Mouse (Mus musculus): Measurements from ENCODE around the gene Ccdc60. TPM values are rescaled to one million over a fixed set of nuclear protein-coding genes. Genes with fewer than 3 reads are reported as not detected.

The Ccdc60 gene
- total and polyA plus RNA-seq, 3 experiments, result not detected

DNA sequence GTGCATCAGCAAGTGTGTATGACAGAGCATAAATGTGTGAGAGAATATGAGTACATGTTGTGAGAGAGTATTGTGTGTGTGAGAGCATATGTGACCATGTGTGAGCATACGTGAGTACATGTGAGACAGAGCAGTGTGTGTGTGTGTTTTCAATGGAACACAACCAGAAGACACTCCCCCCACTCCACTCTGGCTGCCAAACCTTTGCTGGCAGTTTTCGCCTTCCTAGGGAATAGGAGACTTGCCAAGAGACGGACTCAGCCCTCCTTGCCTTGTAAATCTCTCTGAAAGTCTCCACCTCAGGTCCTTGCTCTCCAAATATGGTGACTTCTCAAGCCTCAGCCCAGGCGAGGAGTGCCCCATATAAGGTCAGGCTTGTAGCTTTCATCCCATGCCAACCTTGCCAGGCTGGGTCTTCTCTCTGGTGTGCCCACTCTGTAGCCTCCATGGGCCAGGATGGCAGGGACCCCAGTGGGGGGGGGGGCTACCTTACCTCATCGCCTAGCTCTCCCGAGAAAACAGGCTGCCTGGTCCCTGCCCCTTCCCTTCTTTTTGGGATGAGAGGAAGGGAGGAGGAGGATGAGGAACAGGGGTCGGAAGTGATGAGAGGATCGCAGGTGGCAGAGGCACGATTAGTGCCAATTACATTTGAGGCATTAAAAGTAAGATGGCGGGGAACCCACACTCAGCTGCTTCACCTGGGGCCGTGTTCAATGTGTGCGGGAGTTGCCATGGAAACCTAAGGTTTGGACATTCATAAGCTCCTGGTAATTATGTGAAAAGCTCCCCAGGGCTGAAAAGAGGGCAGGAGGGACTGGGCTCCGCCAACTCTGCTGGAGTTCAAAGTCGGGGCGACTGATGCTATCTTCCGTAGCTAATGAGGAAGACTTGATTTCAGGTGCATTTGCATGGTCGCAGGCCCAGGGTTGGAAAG is 19.3 kb downstream of the Ccdc60 start:
- TF ChIP-seq BHLHE40 (IDR thresholded peaks at IDR 0.05; ENCODE audit: borderline replicate concordance, low read depth, low read length) (no peak), JUND (IDR thresholded peaks at IDR 0.05; ENCODE audit: low read depth, low read length) (no peak), MYB (IDR thresholded peaks at IDR 0.05; ENCODE audit: low read depth, low read length) (no peak), MAZ (IDR thresholded peaks at IDR 0.05; ENCODE audit: low read depth, low read length) (no peak), ELF1 (IDR thresholded peaks at IDR 0.05; ENCODE audit: low read depth, low read length) (no peak)
- Histone ChIP-seq H3K9ac (ENCODE audit: control insufficient read depth, low read depth, low read length, poor library complexity, severe bottlenecking) (no peak overlapping the region), H3K9me3 (replicated peaks; ENCODE audit: insufficient read depth, low read length) (no peaks in the 10 kb centered on the region), H3K4me3 (ENCODE audit: control insufficient read depth in 1 of 2, insufficient read depth in 1 of 2, low read depth in 2 of 2, low read length in 2 of 2) (no peak overlapping the region), H3K27ac (ENCODE audit: control insufficient read depth, low read depth, low read length) (no peak overlapping the region), H3K79me2 (ENCODE audit: control insufficient read depth, insufficient read depth, low read length, poor library complexity) (no peaks in the 10 kb centered on the region), H3K27me3 (ENCODE audit: control insufficient read depth in 1 of 2, insufficient read depth in 2 of 2, low read length in 2 of 2) (no peaks in the 10 kb centered on the region), H3K4me1 (ENCODE audit: control insufficient read depth in 1 of 2, insufficient read depth in 2 of 2, low read length in 2 of 2) (no peaks in the 10 kb centered on the region), H3K36me3 (ENCODE audit: control insufficient read depth in 1 of 2, insufficient read depth in 2 of 2, low read length in 2 of 2) (no peaks in the 10 kb centered on the region)
- DNase-seq (ENCODE audit: low read depth, low spot score), result no peak

DNA sequence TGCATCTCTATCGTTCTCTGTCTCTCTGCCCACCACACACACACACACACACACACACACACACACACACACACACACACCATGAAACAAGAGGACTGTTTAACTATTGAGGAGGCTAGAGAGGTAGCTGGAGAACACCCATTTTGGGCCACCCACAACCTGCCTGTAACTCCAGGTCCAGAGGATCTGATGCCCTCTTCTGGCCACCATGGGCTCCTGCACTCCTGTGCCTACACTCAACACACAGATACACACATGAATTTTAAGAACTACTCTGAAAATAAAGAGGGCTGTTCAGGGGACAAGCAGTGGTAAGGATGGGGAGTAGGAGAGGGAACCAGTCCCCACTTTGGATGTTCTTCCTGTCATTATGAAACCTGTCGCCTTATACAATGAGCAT is 26.1 kb downstream of the Ccdc60 start:
- no peak overlapping the region for H3K9ac ChIP-seq (ENCODE audit: control insufficient read depth, low read depth, low read length, poor library complexity, severe bottlenecking)

DNA sequence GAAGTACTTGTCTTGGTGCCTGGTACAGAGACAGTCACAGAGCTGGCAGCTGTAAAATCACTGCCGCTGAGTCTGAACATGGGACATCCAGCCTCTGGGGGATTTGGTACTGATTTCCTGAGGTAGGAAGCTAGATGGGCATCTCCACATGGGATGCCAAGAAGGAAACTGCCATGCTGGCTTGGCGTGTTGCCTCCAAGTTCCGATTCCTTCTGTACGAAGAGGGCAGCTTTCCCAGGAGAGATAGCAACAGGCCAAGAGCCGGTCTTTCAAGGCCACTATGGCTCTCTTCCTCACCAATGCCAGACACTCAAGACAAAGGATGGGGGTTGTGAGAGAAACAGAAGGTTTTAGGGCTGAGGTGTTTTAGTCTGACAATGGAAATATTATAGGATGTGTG is 26.8 kb downstream of the Ccdc60 start:
- no peaks in the 10 kb centered on the region for H3K4me1 ChIP-seq (ENCODE audit: control insufficient read depth in 1 of 2, insufficient read depth in 2 of 2, low read length in 2 of 2)
- H3K4me3 ChIP-seq (ENCODE audit: control insufficient read depth in 1 of 2, insufficient read depth in 1 of 2, low read depth in 2 of 2, low read length in 2 of 2), result no peak overlapping the region
- no peaks in the 10 kb centered on the region for H3K9me3 ChIP-seq (replicated peaks; ENCODE audit: insufficient read depth, low read length)
- H3K79me2 ChIP-seq (ENCODE audit: control insufficient read depth, insufficient read depth, low read length, poor library complexity), result no peaks in the 10 kb centered on the region
- DNase-seq (ENCODE audit: low read depth, low spot score), result no peak
- no peak overlapping the region for H3K27ac ChIP-seq (ENCODE audit: control insufficient read depth, low read depth, low read length)
- no peaks in the 10 kb centered on the region for H3K27me3 ChIP-seq (ENCODE audit: control insufficient read depth in 1 of 2, insufficient read depth in 2 of 2, low read length in 2 of 2)
- H3K9ac ChIP-seq (ENCODE audit: control insufficient read depth, low read depth, low read length, poor library complexity, severe bottlenecking), result no peak overlapping the region
- no peaks in the 10 kb centered on the region for H3K36me3 ChIP-seq (ENCODE audit: control insufficient read depth in 1 of 2, insufficient read depth in 2 of 2, low read length in 2 of 2)
- no peak for TF ChIP-seq USF2 (IDR thresholded peaks at IDR 0.05; ENCODE audit: borderline replicate concordance in 1 of 2, insufficient read depth in 1 of 2, low read depth in 1 of 2, low read length in 2 of 2)
- no peak for TF ChIP-seq ELF1 (IDR thresholded peaks at IDR 0.05; ENCODE audit: low read depth, low read length)
- TF ChIP-seq GATA1 (IDR thresholded peaks at IDR 0.05; ENCODE audit: low read depth, low read length), result no peak
- no peak for TF ChIP-seq NRF1 (IDR thresholded peaks at IDR 0.05; ENCODE audit: insufficient read depth, low read depth, low read length, poor library complexity, severe bottlenecking)
- no peak for TF ChIP-seq UBTF (IDR thresholded peaks at IDR 0.05; ENCODE audit: borderline replicate concordance, insufficient read depth, low read depth, low read length)
- no peak for TF ChIP-seq GABPA (IDR thresholded peaks at IDR 0.05; ENCODE audit: low read depth, low read length)
- TF ChIP-seq CHD2 (IDR thresholded peaks at IDR 0.05; ENCODE audit: low read length), result no peak
- TF ChIP-seq CHD1 (IDR thresholded peaks at IDR 0.05; ENCODE audit: low read depth, low read length), result no peak
- no peak for TF ChIP-seq ZC3H11A (IDR thresholded peaks at IDR 0.05; ENCODE audit: low read depth, low read length)
- no peak for TF ChIP-seq ZKSCAN1 (IDR thresholded peaks at IDR 0.05; ENCODE audit: low read depth, low read length)
- TF ChIP-seq EP300 (IDR thresholded peaks at IDR 0.05; ENCODE audit: low read depth in 1 of 2, low read length in 2 of 2), result no peak
- TF ChIP-seq MAZ (IDR thresholded peaks at IDR 0.05; ENCODE audit: low read depth, low read length), result no peak
- TF ChIP-seq ZMIZ1 (IDR thresholded peaks at IDR 0.05; ENCODE audit: low read depth, low read length), result no peak
- TF ChIP-seq POLR2AphosphoS5 (IDR thresholded peaks at IDR 0.05; ENCODE audit: borderline replicate concordance, low read depth, low read length), result no peak
- no peak for TF ChIP-seq ZNF384 (IDR thresholded peaks at IDR 0.05; ENCODE audit: low read depth, low read length)

More for the DNA sequence above, 26.1 kb downstream of the Ccdc60 start:
- Histone ChIP-seq H3K9me3 (replicated peaks; ENCODE audit: insufficient read depth, low read length) (no peaks in the 10 kb centered on the region), H3K27me3 (ENCODE audit: control insufficient read depth in 1 of 2, insufficient read depth in 2 of 2, low read length in 2 of 2) (no peaks in the 10 kb centered on the region), H3K4me1 (ENCODE audit: control insufficient read depth in 1 of 2, insufficient read depth in 2 of 2, low read length in 2 of 2) (no peaks in the 10 kb centered on the region), H3K4me3 (ENCODE audit: control insufficient read depth in 1 of 2, insufficient read depth in 1 of 2, low read depth in 2 of 2, low read length in 2 of 2) (no peak overlapping the region), H3K36me3 (ENCODE audit: control insufficient read depth in 1 of 2, insufficient read depth in 2 of 2, low read length in 2 of 2) (no peaks in the 10 kb centered on the region), H3K79me2 (ENCODE audit: control insufficient read depth, insufficient read depth, low read length, poor library complexity) (no peaks in the 10 kb centered on the region), H3K27ac (ENCODE audit: control insufficient read depth, low read depth, low read length) (no peak overlapping the region)
- DNase-seq (ENCODE audit: low read depth, low spot score), result no peak
- no peak for TF ChIP-seq NRF1 (IDR thresholded peaks at IDR 0.05; ENCODE audit: insufficient read depth, low read depth, low read length, poor library complexity, severe bottlenecking)
- no peak for TF ChIP-seq ZC3H11A (IDR thresholded peaks at IDR 0.05; ENCODE audit: low read depth, low read length)
- TF ChIP-seq HCFC1 (IDR thresholded peaks at IDR 0.05; ENCODE audit: low read depth, low read length), result no peak
- no peak for TF ChIP-seq GABPA (IDR thresholded peaks at IDR 0.05; ENCODE audit: low read depth, low read length)
- no peak for TF ChIP-seq MYB (IDR thresholded peaks at IDR 0.05; ENCODE audit: low read depth, low read length)
- TF ChIP-seq SIN3A (IDR thresholded peaks at IDR 0.05; ENCODE audit: low read length), result no peak
- TF ChIP-seq POLR2AphosphoS5 (IDR thresholded peaks at IDR 0.05; ENCODE audit: borderline replicate concordance, low read depth, low read length), result no peak
- no peak for TF ChIP-seq CTCF (IDR thresholded peaks at IDR 0.05 in 2 of 3, conservative IDR thresholded peaks at IDR 0.05 in 1 of 3; ENCODE audit: control insufficient read depth in 1 of 3, insufficient read depth in 1 of 3, low read depth in 2 of 3, low read length in 3 of 3, poor library complexity in 1 of 3, severe bottlenecking in 1 of 3)
- no peak for TF ChIP-seq CHD2 (IDR thresholded peaks at IDR 0.05; ENCODE audit: low read length)
- no peak for TF ChIP-seq POLR2AphosphoS2 (IDR thresholded peaks at IDR 0.05; ENCODE audit: low read length)
- TF ChIP-seq MXI1 (IDR thresholded peaks at IDR 0.05; ENCODE audit: low read depth, low read length), result no peak
- no peak for TF ChIP-seq MEF2A (IDR thresholded peaks at IDR 0.05; ENCODE audit: extremely low read depth, insufficient replicate concordance, low read depth, low read length, poor library complexity, severe bottlenecking)

Data from MEL (cell line).